Mouse (Mus musculus): ENCODE measurements around the gene Tet2.
"Not testable (repeated sequence)": the region's sequence is repeated elsewhere in the genome, so short reads cannot be mapped to it uniquely, and the experiment has no call there.

The Tet2 gene

GRCm38 (mm10) chr3:133544551-133545303 is at the start of gene Tet2:
Gene Tet2 (minus strand): TSS chr3:133545139.
- no peak for DNase-seq (ENCODE audit: low read depth)

DNA sequence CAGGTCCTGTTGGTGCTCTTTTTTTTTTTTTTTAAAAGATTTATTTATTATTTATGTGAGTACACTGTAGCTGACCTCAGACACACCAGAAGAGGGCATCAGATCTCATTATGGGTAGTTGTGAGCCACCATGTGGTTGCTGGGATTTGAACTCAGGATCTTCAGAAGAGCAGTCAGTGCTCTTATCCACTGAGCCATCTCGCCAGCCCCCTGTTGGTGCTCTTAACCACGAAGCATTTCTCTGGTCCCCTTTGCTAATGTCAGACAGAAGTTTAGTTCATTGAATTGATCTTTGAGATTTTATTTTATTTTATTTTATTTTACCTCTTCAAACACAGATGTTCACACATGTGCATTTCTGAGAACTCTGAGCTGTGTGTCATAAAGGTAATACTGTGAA is 48.1 kb upstream of the Tet2 start:
- not testable (repeated sequence) for DNase-seq (ENCODE audit: low read depth)

DNA sequence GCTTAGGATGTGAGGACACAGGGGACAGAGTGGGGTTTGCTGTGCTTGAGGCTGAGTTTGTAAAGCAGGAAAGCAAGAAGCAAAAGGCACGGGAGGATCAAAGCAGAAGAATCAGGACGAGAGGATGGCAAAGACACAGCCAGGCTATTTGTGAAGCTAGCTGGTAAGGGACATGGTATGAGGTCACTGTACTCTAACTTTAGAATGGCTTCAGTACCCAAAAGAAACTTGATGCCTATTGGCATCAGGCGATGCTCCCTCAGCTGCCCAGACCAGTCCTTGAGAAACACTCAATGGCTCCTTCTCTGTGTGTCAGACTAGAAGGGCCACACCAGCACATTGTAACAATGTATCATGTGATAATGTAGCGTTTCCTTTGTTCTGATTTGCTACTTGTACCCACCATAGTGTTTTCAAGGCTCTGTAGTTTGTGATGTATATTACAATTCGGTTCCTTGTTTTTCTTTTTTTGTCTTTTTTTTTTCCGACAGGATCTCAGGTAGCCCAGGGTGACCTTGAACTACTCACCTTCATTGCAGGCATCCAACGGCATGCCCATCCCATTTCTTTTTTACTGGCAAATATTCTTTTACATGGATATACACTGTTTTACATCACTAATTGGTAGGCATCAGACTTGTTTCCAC is 45.7 kb upstream of the Tet2 start:
- no peak for DNase-seq (ENCODE audit: low read depth)

DNA sequence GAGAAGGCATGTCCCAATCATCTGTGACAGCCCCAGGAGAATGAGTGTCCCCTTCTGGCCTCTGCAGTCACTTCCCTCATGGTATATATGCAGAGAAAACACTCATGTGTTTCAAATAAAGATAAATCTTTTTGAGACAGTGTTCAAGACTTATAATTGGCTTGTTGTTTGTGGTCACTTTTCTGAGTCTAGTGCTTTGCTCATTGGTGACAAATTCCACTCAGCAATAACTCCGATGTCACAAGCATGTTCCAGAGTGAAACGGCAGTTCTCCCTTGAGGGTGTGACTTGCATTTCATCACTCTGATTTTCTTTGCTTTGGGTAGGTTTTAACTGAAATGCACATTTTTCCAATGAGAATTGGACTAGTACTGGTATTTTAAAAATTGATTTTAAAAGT is 40.1 kb upstream of the Tet2 start:
- no peak for DNase-seq (ENCODE audit: low read depth)

- no peak for DNase-seq (ENCODE audit: low read depth)
Observed at GRCm38 (mm10) chr3:133583411-133584025, 38.6 kb upstream of the Tet2 start.

GRCm38 (mm10) chr3:133582969-133583368 is 38.0 kb upstream of the Tet2 start:
- no peak for DNase-seq (ENCODE audit: low read depth)

- DNase-seq (ENCODE audit: low read depth) = no peak
Observed at GRCm38 (mm10) chr3:133582096-133582495, 37.2 kb upstream of the Tet2 start.

DNA sequence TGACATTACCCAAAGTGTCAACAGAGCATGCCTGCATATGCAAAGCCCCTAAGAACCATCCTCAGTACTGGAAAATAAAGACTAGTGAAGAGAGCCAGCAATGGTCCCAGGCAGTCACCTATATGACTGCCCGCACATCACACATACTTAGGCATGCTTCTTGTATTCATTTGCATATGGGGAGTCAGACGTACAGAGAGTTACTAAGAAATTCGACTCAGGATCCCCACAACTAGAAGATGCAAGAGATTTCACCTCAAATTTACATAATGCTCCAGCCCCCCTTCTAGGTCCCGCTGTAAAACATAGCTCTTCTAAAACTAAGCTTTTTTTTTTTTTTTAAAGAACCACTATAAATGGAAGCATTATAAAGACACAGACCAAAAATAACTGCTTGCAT is 36.6 kb upstream of the Tet2 start:
- DNase-seq (ENCODE audit: low read depth) = no peak

DNA sequence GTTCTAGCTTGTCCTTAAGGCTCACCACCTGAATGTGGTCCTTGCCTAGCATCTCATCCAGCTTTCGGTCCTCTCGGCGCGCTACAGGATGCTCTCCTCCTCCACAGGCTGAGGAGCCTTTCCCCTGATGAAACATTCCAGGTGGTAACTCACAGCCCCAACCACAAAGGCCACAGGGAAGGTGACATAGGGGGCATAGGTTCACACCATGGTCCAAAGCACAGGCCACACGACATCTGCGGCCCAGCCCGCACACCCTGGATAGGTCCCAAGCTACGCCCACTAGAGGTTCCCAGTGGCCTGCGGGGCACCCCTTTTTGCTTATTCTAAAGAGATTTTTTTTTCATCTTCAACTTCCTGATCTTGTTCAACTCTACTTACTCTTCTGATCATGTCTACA is 34.7 kb upstream of the Tet2 start:
- DNase-seq (ENCODE audit: low read depth) = no peak

GRCm38 (mm10) chr3:133579140-133579539 is 34.2 kb upstream of the Tet2 start:
- no peak for DNase-seq (ENCODE audit: low read depth)

GRCm38 (mm10) chr3:133574969-133575368 is 30.0 kb upstream of the Tet2 start:
- no peak for DNase-seq (ENCODE audit: low read depth)

- DNase-seq (ENCODE audit: low read depth) = no peak
Observed at GRCm38 (mm10) chr3:133571961-133572360, 27.0 kb upstream of the Tet2 start.

GRCm38 (mm10) chr3:133563503-133564205 is 18.7 kb upstream of the Tet2 start:
- no peak for DNase-seq (ENCODE audit: low read depth)

DNA sequence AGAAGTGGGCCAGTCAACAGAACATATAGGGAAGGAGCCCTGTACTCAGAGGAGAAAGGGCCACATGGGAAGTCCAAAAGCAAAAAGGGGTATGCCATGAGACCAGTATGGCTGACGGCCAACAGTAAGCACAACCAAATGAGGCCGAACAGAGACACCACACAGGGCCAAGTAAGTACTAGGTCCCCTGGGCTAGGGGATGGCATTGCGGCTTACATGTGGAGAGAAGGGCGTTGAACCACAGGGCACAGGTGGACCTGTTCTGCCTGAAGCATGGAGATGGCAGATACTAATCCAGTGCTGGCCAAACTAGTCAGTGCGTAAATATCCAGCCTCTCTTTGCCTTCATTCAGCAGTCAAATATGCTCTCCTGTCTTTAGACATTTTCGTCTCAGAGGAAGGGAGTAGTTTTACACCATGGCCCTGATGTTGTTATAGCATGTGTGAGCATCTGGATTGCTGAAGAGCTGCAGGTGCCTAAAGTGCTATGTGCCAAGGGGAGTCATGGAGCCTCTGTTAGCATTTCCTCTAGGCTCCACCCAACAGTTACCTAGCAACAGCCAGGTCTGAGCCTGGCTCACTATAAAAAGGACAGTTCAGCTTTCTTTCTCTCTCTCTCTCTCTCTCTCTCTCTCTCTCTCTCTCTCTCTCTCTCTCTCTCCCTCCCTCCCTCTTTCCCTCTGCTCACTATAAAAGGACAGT is 14.6 kb upstream of the Tet2 start:
- no peak for DNase-seq (ENCODE audit: low read depth)

GRCm38 (mm10) chr3:133557602-133558001 is 12.7 kb upstream of the Tet2 start:
- no peak for DNase-seq (ENCODE audit: low read depth)

DNA sequence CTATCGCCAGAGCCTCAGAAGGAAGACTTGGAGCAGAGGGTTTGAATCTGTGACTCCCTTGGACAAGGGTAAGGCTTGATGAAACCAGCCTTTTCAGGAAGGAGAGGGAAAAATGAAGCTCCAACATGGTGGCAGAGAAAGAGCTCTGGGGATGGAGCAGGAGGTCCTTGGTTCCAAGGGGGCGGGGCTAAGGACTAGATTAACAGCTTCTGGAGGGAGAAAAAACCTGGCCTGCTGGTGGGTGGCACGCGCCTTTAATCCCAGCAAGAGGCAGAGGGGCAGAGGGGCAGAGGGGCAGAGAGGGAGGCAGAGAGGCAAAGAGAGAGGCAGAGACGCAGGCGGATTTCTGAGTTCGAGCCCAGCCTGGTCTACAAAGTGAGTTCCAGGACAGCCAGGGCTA is 12.2 kb upstream of the Tet2 start:
- DNase-seq (ENCODE audit: low read depth) = no peak

DNA sequence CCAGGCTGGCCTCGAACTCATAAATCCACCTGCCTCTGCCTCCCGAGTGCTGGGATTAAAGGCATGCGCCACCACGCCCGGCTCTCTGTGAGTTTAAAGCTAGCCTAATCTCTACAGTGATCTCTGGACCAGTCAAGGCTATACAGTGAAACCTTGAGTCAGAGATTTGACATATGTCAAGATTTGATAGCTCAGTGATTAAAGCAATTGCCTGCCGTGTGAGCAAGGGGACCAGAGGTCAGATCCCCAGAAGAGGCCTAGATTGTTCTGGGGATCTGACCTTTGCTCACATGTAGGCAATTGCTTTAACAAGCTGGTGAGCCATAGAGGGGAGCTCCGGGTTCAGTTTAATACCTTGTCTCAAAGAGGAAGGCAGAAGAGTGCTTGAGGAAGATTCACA is 10.4 kb upstream of the Tet2 start:
- DNase-seq (ENCODE audit: low read depth) = no peak

- no peak for DNase-seq (ENCODE audit: low read depth)
Observed at GRCm38 (mm10) chr3:133554552-133555067, 9.7 kb upstream of the Tet2 start.

DNA sequence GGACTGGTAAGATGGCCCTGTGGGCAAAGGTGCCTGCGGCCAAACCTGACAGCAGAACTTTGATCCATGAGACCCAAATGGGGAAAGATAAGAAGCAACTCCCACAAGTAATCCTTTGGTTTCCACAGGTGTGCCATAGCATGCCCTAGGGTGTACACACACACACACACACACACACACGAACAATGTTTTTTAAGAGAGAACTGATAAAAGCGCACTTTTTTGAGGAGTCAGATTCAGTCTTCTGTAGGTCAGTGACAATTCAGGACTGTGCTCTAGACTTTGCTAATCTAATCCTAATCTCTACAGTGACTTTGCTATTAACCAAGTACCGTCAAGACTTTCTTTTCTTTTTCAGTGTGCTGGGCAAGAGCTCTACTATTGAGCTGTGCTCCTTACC is 9.2 kb upstream of the Tet2 start:
- no peak for DNase-seq (ENCODE audit: low read depth)

- DNase-seq (ENCODE audit: low read depth) = no peak
Observed at GRCm38 (mm10) chr3:133551941-133552340, 7.0 kb upstream of the Tet2 start.

DNA sequence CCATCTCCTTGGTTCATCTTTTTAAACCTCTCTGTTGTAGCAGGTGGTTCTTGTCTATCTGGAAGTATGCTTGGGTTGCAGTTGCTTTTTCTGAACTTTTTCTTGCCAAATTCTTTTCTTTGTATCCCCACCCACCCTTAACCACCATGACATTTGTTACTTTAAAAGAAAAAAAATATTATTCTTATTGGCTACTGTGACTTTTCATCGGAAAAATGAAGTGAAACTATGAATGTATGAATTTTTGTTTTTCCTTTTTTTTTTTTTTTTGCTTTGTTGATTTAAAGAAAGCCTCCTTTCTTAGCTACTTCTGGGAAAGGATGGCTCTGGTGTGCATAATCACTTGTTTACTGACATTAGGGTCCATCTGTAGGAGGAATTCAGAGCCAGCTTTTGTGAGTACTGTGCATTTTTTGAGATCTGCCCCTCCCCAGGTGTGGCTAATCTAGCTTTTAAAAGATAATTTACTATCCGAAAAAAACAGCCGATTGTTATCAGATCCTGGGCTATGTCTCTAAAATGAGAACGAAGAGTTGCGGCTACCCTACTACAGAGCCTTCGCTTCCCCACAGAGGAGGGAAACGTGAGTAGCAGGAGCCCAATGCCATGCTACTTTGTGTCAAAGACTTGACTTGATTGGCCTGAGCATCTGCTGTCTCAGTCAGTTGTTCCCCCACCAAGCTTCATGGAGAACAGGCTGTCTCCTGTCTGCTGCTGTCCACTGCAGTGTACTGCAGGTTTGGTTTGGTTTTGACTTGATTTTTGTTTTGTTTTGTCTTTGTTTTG is 4.6 kb upstream of the Tet2 start:
- DNase-seq (ENCODE audit: low read depth) = no peak

All from fibroblast of lung, adult 2 months (primary cell).